Mouse (Mus musculus) brain, embryonic 14.5 days (tissue): ENCODE results near the gene Pitx3. TPM values are rescaled to one million over a fixed set of nuclear protein-coding genes. Genes with fewer than 3 reads are reported as not detected.
"Not testable (repeated sequence)": the region's sequence is repeated elsewhere in the genome, so short reads cannot be mapped to it uniquely, and the experiment has no call there.

Source experiments
- DNase-seq: peaks from one replicate; pipeline ENCODE4 v3.0.0-alpha.2; 2011; ENCODE audit warnings: low read depth
- CTCF ChIP-seq: fragments of 200-500 bp; IDR thresholded peaks from 2 replicates; pipeline ENCODE4 v1.5.1; 2012; ENCODE audit warnings: inconsistent platforms, mild to moderate bottlenecking, moderate library complexity, borderline replicate concordance; ENCODE audit not compliant: insufficient read depth, insufficient read length; ENCODE audit errors: extremely low read depth
- POLR2A ChIP-seq: fragments of 200-500 bp; IDR thresholded peaks from 2 replicates; pipeline ENCODE4 v1.6.1; 2012; ENCODE audit warnings: mild to moderate bottlenecking, inconsistent platforms, borderline replicate concordance; ENCODE audit not compliant: poor library complexity, insufficient read depth, insufficient read length, severe bottlenecking; ENCODE audit errors: extremely low read depth
- polyA plus RNA-seq: library from polyadenylated mRNA; depleted of rRNA; stranded (reverse); fragments of >200 nt; gene quantifications from 2 replicates; pipeline ENCODE4 v1.2.3, GENCODE M21; 2012

Gene Pitx3
- polyA plus RNA-seq, 1 experiment = 2.7 TPM

DNA sequence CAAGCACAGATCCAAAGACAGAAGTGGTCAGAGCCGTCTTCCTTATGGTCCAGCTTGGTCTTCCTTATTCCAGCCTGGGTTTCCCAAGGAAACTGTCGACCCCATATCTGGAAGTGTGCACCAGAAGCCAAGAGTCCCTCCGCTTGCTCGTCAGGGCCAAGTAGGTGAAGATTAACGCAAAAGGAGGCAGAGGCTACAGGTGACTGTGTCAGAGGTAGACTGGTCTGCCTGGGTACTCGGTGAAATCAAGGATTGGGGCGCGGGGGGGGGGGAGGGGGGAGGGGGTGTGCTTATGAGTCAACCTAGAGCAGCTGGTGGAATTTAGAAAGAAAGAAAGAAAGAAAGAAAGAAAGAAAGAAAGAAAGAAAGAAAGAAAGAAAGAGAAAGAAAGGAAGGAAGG lies 16.8 kb downstream of the Pitx3 start:
- TF ChIP-seq POLR2A = no peak
- TF ChIP-seq CTCF = no peak
- no peak for DNase-seq

GRCm38 (mm10) chr19:46129737-46130136 lies 18.4 kb downstream of the Pitx3 start:
- not testable (repeated sequence) for DNase-seq

DNA sequence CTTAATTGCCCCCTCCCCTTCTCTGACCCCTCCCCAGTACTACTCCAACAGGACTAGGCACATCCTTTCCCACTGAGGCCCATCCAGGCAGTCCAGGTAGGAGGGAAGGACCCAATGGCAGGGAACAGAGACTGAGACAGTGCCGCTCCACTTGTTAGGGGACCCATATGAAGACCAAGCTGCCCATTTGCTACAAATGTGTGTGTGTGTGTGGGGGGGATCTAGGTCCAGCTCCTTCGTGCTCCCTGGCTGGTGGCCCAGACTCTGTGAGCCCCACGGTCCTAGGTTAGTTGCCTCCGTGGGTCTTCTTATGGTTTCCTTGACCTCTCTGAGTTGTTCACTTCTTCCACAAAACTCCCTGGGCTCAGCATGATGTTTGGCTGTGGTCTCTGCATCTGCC lies 21.8 kb downstream of the Pitx3 start:
- no peak for DNase-seq
- no peak for TF ChIP-seq POLR2A
- no peak for TF ChIP-seq CTCF

GRCm38 (mm10) chr19:46124651-46125050 lies 23.5 kb downstream of the Pitx3 start:
- no peak for DNase-seq
- TF ChIP-seq POLR2A (no peak), CTCF (no peak)

DNA sequence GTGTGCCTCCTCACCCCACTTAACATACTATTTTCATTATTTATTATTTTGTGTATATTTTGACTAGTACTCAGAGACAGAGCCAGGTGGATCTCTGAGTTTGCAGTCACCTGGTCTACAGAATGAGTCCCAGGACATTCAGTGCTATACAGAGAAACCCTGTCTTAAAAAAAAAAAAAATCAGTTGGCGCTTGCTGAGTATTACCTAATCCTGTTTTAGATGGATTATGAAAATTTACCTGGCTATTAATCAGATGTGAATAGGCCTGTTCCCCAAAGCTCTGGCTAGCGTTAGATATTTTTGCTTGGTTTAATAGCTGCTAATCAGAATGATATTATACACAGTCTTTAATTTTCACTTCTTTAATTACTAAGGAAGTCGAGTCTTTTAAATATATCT lies 24.2 kb downstream of the Pitx3 start:
- TF ChIP-seq POLR2A (no peak), CTCF (no peak)
- no peak for DNase-seq

- TF ChIP-seq POLR2A (no peak), CTCF (no peak)
- DNase-seq = no peak
Observed at GRCm38 (mm10) chr19:46120872-46121271, 27.3 kb downstream of the Pitx3 start.

GRCm38 (mm10) chr19:46119458-46119857 lies 28.7 kb downstream of the Pitx3 start:
- TF ChIP-seq CTCF = no peak
- no peak for TF ChIP-seq POLR2A
- DNase-seq = no peak

- no peak for DNase-seq
Observed at GRCm38 (mm10) chr19:46114617-46115016, 33.5 kb downstream of the Pitx3 start.

DNA sequence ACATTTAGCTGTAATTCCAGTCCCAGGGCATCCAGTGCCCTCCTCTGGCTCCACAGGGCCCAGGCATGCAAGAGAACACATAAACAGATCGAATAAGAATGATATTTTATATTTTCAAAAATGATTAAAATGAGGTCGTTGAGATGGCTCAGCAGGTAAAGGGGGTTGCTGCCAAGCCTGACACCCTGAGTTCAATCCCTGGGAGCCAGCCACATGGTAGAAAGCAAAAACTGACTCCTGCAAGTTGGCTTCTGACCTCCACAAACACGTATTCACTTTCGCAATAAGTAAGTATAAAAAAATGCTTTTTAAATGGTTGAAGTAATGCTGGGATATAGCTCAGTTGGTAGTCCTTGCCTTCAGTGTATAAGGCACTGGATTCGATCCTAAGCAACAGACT lies 37.3 kb downstream of the Pitx3 start:
- no peak for DNase-seq
- TF ChIP-seq POLR2A (no peak), CTCF (no peak)

More at GRCm38 (mm10) chr19:46114617-46115016, 33.5 kb downstream of the Pitx3 start:
- TF ChIP-seq POLR2A = no peak
- no peak for TF ChIP-seq CTCF

- no peak for DNase-seq
- TF ChIP-seq POLR2A = no peak
- TF ChIP-seq CTCF = no peak
Observed at GRCm38 (mm10) chr19:46110214-46110613, 37.9 kb downstream of the Pitx3 start.

- DNase-seq = no peak
- no peak for TF ChIP-seq POLR2A
- TF ChIP-seq CTCF = no peak
Observed at GRCm38 (mm10) chr19:46104187-46104557, 44.0 kb downstream of the Pitx3 start.

GRCm38 (mm10) chr19:46103437-46104186 lies 44.5 kb downstream of the Pitx3 start:
- TF ChIP-seq POLR2A (no peak), CTCF (no peak)
- DNase-seq = no peak
